Mouse (Mus musculus) MEL-GATA-1-ER (cell line): ENCODE results near the gene Hist1h2br.
"Not testable (repeated sequence)": the region's sequence is repeated elsewhere in the genome, so short reads cannot be mapped to it uniquely, and the experiment has no call there.

Experiments used
- DNase-seq: peaks from one replicate; pipeline ENCODE4 v3.0.0-alpha.2; 2012; ENCODE audit warnings: low read depth; ENCODE audit errors: extremely low read depth

Hist1h2br gene

DNA sequence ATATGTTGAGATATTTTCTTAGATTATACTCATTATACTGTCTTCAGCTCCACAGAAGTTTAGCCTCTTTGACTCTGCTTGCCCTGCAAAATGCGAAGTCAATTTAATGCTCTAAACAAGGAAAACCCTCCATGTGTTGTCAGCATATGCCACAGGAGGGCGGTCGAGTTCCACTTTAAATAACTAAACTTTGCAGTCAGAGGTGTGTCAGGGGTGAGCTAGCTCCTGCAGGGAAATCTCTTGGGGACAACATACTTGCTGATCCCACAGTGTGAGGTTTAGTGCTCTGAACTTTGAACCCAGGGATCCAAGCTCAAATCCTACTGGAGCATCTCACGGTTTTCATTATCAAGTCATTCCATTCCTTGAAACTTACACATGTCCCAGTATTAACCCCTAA lies 7.0 kb downstream of the Hist1h2br start:
- not testable (repeated sequence) for DNase-seq

DNA sequence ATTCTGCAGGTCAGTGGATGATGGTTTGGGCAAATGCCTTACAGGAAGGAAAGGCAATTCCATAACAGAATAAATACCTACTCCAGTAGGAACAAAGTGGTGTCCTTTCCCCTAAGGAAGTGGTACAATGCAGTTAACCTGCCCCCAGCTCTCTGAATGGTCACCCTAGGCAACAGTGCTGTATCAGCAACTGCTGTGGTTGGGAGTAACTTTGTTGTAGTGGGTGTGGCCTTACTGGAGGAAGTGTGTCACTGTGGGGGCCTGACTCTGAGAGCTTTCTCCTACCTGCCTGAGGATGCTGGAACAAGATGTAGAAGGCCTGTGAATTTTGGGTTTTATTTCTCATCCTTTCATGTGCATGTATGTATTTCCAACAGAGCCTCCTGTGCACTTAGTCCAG lies 12.8 kb downstream of the Hist1h2br start:
- not testable (repeated sequence) for DNase-seq

GRCm38 (mm10) chr13:21847883-21848282 lies 14.3 kb downstream of the Hist1h2br start:
- peak; percentile 72 for DNase-seq

DNA sequence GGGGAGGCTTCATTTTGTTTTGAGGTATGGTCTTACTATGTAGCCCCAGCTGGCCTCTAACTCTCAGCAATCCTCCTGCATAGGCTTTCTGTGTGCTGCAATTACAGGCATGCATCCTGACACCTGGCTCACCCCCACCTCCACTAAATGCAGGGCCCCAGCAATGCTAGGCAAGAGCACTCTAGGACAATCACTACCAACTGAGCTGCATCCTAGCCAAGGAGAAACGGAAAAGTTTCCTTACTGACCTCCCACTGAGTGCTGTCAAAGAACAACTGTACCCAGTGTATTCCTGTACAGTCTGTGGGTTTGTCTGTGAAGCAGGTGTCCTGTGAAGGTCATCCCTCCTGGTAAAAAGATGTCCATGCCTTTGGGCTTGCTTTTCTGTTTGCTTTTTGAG lies 17.2 kb downstream of the Hist1h2br start:
- not testable (repeated sequence) for DNase-seq

GRCm38 (mm10) chr13:21852215-21852945 lies 18.8 kb downstream of the Hist1h2br start:
- no peak for DNase-seq

GRCm38 (mm10) chr13:21855146-21855545 lies 21.6 kb downstream of the Hist1h2br start:
- DNase-seq = peak; percentile 72

DNA sequence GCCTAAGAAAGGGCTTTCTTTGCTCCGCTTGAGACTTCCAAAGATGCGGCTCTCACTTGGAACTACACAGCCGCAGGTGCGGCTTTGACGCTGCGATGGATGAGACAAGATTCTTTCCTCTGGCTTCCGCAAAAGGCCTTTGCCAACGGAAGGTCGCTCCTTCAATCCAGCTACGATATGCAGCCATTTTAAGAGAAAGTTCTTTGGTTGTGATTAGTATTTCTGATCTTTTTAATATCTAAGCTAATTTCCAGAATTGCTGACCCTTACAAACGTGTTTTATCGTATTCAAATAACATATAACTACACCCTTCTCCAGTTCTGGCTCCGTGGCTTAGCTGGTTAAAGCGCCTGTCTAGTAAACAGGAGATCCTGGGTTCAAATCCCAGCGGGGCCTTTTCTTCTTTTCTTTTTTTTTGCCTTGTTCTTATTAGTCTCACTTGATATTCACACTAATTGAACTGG lies 22.2 kb downstream of the Hist1h2br start:
- peak; percentile 46 for DNase-seq

DNA sequence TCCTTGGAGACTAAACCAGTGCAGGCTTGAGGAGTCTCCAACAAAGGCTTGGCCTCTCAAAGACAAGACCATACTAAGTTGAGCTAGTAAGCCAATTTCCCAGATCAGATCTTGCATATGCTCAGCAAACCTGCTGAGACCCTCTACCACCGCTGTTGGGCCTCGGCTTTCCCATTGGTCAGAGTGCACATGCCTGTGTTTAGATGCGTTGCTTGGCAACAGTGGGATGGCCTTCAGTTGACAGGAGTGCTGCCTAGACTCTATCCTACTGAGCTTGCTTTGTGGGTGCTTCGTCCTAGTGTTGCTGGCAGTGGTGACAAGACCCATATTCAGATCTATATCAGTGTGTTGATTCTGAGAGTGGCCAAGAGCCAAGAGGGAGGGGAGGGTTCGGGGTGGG lies 28.1 kb downstream of the Hist1h2br start:
- no peak for DNase-seq

DNA sequence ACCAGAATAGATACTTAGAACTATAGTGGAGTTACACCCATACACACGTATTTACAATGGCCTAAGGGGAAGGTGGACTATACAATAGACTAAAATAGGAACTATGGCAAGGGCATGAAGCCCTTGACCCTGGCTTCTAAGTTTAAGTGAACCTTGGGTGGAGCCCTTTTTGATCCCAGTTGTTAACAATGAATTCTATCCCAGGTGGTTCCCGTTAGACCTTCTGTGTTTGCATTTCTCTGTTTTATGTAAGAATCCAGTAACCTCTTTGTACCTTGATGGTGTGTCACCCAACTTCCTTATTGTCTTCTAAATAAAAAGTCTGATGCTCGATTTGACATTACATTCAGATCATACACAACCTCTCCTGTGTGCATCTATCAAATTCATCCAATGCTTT lies 32.0 kb downstream of the Hist1h2br start:
- not testable (repeated sequence) for DNase-seq

GRCm38 (mm10) chr13:21880735-21881134 lies 47.2 kb downstream of the Hist1h2br start:
- no peak for DNase-seq

GRCm38 (mm10) chr13:21881878-21882669 lies 48.5 kb downstream of the Hist1h2br start:
- peak; percentile 87 for DNase-seq

GRCm38 (mm10) chr13:21882760-21883405 lies 49.3 kb downstream of the Hist1h2br start:
- peak; percentile 67 for DNase-seq

GRCm38 (mm10) chr13:21883407-21883806 lies 49.9 kb downstream of the Hist1h2br start:
- no peak for DNase-seq

GRCm38 (mm10) chr13:21884586-21884985 lies 51.0 kb downstream of the Hist1h2br start:
- DNase-seq = no peak
